Mouse (Mus musculus) stomach, postnatal 0 days (tissue): ENCODE results near the gene Dusp22. TPM values are rescaled to one million over a fixed set of nuclear protein-coding genes. Genes with fewer than 3 reads are reported as not detected.

ENCODE experiments used
- ATAC-seq: fragments of 200-750 bp; cut with Nextera tagmentation; 2 replicates; pipeline ENCODE4 v1.8.0; 2017; ENCODE audit not compliant: low FRiP score, low TSS enrichment
- DNase-seq: peaks from one replicate; pipeline ENCODE4 v3.0.0-alpha.2; 2016; ENCODE audit warnings: low spot score
- H3K27ac ChIP-seq: fragments of 300-500 bp; sonication (generic); replicated peaks from 2 replicates; pipeline ENCODE4 v1.5.1; 2014; ENCODE audit warnings: mild to moderate bottlenecking, control low read depth
- H3K27me3 ChIP-seq: fragments of 300-500 bp; sonication (generic); 2 replicates; pipeline ENCODE4 v1.6.1; 2014; ENCODE audit warnings: low read length; ENCODE audit not compliant: control insufficient read depth, insufficient read depth
- H3K36me3 ChIP-seq: fragments of 300-500 bp; sonication (generic); 2 replicates; pipeline ENCODE4 v1.6.1; 2014; ENCODE audit warnings: low read length, mixed read lengths; ENCODE audit not compliant: control insufficient read depth, insufficient read depth
- H3K4me1 ChIP-seq: fragments of 300-500 bp; sonication (generic); replicated peaks from 2 replicates; pipeline ENCODE4 v1.6.1; 2014; ENCODE audit warnings: antibody characterized with exemption; ENCODE audit not compliant: control insufficient read depth, insufficient read depth
- H3K4me2 ChIP-seq: fragments of 300-500 bp; sonication (generic); replicated peaks from 2 replicates; pipeline ENCODE4 v1.6.1; 2014; ENCODE audit warnings: low read depth, mild to moderate bottlenecking, control low read depth, moderate library complexity
- H3K4me3 ChIP-seq: fragments of 300-500 bp; sonication (generic); 2 replicates; pipeline ENCODE4 v1.5.1; 2014; ENCODE audit warnings: low read depth, low read length, control low read depth
- H3K9ac ChIP-seq: fragments of 300-500 bp; sonication (generic); 2 replicates; pipeline ENCODE4 v1.6.1; 2014; ENCODE audit warnings: mild to moderate bottlenecking, low read length, control low read depth, mixed read lengths
- H3K9me3 ChIP-seq: fragments of 300-500 bp; sonication (generic); 2 replicates; pipeline ENCODE4 v1.6.1; 2016; ENCODE audit warnings: low read length; ENCODE audit not compliant: control insufficient read depth
- CTCF ChIP-seq: IDR thresholded peaks from 2 replicates; pipeline ENCODE4 v1.5.1; 2016; ENCODE audit warnings: antibody characterized with exemption, low read depth, mild to moderate bottlenecking, moderate library complexity
- EP300 ChIP-seq: optimal IDR thresholded peaks from 2 replicates; pipeline ENCODE3; 2016; ENCODE audit warnings: antibody characterized with exemption
- WGBS: fragments of 180-500 bp; shearing (Covaris S2); extraction: QIAGEN DNeasy Blood & Tissue Kit; methylation state at CpG from one replicate; pipeline ENCODE4 v1.1.7; 2014; 5-methylcytosine and 5-hydroxymethylcytosine counted together
- polyA plus RNA-seq: library from polyadenylated mRNA; unstranded; fragments of >200 nt; fragmentation: Nextera tagmentation; extraction: Ambion mirVana; gene quantifications from 2 replicates; pipeline ENCODE4 v1.2.1, GENCODE M21; 2015

Dusp22 gene
- polyA plus RNA-seq, 1 experiment from 2014 or later = 49.2 TPM

- WGBS = 59% methylated on average over 8 of the region's 8 CpGs
- no peaks in the 10 kb centered on the region for H3K4me1 ChIP-seq
- H3K4me2 ChIP-seq = no peak overlapping the region
- TF ChIP-seq EP300 (no peak), CTCF (no peak)
- H3K27ac ChIP-seq = no peak overlapping the region
- DNase-seq = no peak
- ATAC-seq = no peak
- no peaks in the 10 kb centered on the region for H3K27me3 ChIP-seq
- H3K36me3 ChIP-seq = no peaks in the 10 kb centered on the region
- no peak overlapping the region for H3K4me3 ChIP-seq
- no peak overlapping the region for H3K9ac ChIP-seq
- H3K9me3 ChIP-seq = no peaks in the 10 kb centered on the region
These were observed 64.1 kb downstream of the Dusp22 start for GRCm38 (mm10) chr13:30723858-30724257.

DNA sequence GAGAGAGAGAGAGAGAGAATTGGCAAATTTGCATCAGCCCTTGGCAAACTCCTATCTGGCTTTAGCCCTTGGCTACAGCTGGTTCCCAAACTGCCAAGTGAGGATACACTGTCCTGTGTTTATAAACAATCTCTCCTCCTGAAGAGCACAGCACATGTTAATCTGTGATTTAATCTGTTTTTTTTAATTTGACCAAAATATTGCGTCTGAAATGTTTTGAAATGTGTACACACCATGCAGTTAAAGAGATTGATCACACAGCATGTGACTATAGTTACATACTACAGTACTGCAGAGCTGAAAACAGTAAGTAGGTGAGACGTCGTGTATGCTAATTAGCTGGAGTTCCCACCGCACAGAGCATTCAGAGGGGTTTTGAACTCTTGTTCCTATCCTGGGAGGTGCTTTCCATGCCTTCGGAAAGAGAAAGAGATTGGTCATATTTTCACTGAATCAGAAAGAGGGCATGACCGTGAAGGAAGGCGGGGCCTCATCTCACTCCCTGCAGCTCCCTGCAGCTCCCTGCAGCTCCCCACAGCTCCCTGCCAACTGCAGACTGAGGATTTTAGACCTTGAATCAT lies 65.0 kb downstream of the Dusp22 start:
- H3K36me3 ChIP-seq = no peaks in the 10 kb centered on the region
- H3K4me2 ChIP-seq = 0 out of 2 replicates have a peak overlapping the region, but pooled peaks have one; percentile 0
- no peaks in the 10 kb centered on the region for H3K4me1 ChIP-seq
- no peak overlapping the region for H3K4me3 ChIP-seq
- no peaks in the 10 kb centered on the region for H3K27me3 ChIP-seq
- no peak for TF ChIP-seq CTCF
- TF ChIP-seq EP300 = no peak
- H3K27ac ChIP-seq = no peak overlapping the region
- DNase-seq (peak; percentile 28), ATAC-seq (no peak)
- WGBS = 16% methylated on average over 7 of the region's 7 CpGs
- no peak overlapping the region for H3K9ac ChIP-seq
- no peaks in the 10 kb centered on the region for H3K9me3 ChIP-seq

DNA sequence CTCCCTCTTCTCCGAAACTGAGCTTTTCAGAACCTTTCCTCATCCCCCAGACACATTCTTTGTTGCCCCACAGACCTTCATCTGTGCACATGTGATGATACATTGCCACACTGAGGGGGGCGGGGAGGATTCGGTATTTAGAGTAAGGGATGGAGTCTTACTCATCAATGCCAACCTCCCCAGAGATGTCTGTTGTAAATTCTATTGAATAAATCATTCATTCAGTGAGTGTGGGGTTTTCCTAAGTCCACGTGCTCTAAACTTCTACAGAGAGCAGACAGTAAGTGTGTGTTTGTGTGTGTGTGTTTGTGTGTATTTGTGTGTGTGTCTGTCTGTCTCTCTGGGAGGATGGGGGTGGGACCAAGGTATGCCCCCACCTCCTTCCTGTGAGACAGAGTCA lies 67.1 kb downstream of the Dusp22 start:
- no peaks in the 10 kb centered on the region for H3K9me3 ChIP-seq
- H3K27me3 ChIP-seq = no peaks in the 10 kb centered on the region
- DNase-seq = no peak
- H3K27ac ChIP-seq = no peak overlapping the region
- no peak overlapping the region for H3K4me2 ChIP-seq
- no peak for ATAC-seq
- H3K4me3 ChIP-seq = no peak overlapping the region
- no peak overlapping the region for H3K9ac ChIP-seq
- TF ChIP-seq EP300 (no peak), CTCF (no peak)
- 96% methylated on average over 4 of the region's 4 CpGs for WGBS
- no peaks in the 10 kb centered on the region for H3K4me1 ChIP-seq
- H3K36me3 ChIP-seq = no peaks in the 10 kb centered on the region

- TF ChIP-seq EP300 (no peak), CTCF (no peak)
- Histone ChIP-seq H3K4me2 (no peak overlapping the region), H3K4me3 (no peak overlapping the region), H3K4me1 (no peaks in the 10 kb centered on the region), H3K9ac (no peak overlapping the region), H3K27ac (no peak overlapping the region), H3K36me3 (no peaks in the 10 kb centered on the region), H3K27me3 (no peaks in the 10 kb centered on the region), H3K9me3 (no peaks in the 10 kb centered on the region)
- 88% methylated on average over 7 of the region's 7 CpGs for WGBS
- no peak for DNase-seq
- ATAC-seq = no peak
These were observed 68.4 kb downstream of the Dusp22 start for GRCm38 (mm10) chr13:30728155-30728554.

DNA sequence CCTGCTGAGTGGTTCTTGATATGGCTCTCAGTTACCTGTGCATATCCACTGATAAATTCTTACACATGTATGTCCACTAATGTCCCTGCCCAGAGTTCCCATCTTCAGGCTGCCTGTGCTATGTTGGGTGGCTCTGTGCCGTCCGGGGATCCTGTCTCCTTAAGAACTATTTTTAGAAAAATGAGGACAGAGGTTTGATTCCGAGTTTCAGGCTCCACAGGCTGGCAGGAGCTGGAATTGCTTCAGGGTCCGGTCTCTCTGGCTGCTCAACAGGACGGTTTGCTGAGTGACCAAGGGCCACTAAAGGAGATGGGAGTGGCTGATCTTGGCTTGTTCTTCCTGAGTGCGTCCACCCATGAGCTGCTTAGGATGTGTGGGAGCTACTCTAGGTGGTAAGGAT lies 69.4 kb downstream of the Dusp22 start:
- WGBS = 31% methylated on average over 6 of the region's 6 CpGs
- no peaks in the 10 kb centered on the region for H3K36me3 ChIP-seq
- ATAC-seq (no peak), DNase-seq (no peak)
- no peak overlapping the region for H3K4me2 ChIP-seq
- TF ChIP-seq EP300 (no peak), CTCF (peak; percentile 55)
- H3K27me3 ChIP-seq = no peaks in the 10 kb centered on the region
- no peak overlapping the region for H3K9ac ChIP-seq
- no peaks in the 10 kb centered on the region for H3K9me3 ChIP-seq
- H3K27ac ChIP-seq = no peak overlapping the region
- H3K4me1 ChIP-seq = no peaks in the 10 kb centered on the region
- no peak overlapping the region for H3K4me3 ChIP-seq

- Histone ChIP-seq H3K4me1 (no peaks in the 10 kb centered on the region), H3K9ac (no peak overlapping the region), H3K9me3 (no peaks in the 10 kb centered on the region), H3K27me3 (no peaks in the 10 kb centered on the region), H3K4me3 (no peak overlapping the region), H3K4me2 (no peak overlapping the region), H3K27ac (no peak overlapping the region), H3K36me3 (no peaks in the 10 kb centered on the region)
- WGBS = 79% methylated on average over 15 of the region's 15 CpGs
- DNase-seq = no peak
- no peak for TF ChIP-seq CTCF
- no peak for TF ChIP-seq EP300
- ATAC-seq = no peak
These were observed 70.5 kb downstream of the Dusp22 start for GRCm38 (mm10) chr13:30730104-30730793.
